Mouse (Mus musculus) induced T-regulatory cell, adult 2 months (primary cell): Measurements from ENCODE around the gene Anks3.

Experiments used
- DNase-seq: peaks from one replicate; pipeline ENCODE4 v3.0.0-alpha.2; 2012; ENCODE audit warnings: low read depth

Anks3 gene

DNA sequence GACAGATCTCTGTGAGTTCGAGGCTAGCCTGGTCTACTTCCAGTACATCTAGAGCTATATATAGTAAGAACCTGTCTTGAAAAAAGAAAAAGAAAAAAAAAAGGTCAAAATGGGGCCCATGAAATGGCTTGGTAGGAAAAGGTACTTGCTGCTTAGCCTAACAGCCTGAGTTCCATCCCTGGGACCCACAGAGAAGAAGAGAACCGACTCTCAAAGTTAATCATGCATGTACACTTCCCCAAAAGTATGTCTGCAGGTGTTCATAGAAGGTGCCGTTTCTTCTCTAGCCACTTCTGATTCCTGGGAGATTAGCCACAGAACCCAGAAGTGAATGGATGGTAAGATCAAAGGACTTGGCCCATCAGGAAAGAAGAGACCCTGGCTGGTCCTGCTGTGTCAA lies 4.4 kb upstream of the Anks3 start:
- no peak for DNase-seq

DNA sequence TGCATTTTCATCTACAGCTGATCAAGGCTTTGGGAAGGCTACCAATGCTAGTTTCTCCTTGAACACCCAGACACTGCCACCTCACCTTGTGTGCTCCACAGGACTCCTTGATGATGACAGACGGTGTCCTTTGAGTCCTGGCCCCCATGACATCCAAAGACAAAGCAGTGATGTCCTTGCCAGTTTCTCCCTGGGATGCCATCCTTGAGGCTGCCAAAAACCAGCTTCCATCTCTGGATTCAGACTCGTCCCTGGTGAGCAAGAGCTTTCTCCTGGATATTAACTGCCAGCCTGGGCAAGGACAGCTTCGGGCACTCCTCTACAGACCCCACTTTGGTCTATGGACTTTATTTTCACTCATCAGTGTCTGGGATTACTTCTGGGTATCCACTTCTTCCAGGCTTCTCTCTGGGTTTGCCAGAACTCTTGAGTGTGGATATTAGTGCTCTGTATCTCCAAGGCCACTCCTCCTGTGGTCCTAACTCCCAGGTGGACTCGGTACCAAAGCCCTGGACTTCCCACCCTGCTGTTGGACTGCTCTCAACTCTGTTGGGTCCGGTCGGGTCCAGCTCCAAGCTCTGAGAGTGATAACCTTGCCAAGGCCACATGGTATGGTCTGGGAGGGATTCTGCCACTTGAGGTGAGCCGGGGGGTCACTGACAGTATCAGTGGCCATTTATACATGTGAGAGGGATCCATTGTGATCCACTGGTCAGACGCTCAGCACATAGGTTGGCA lies 1.6 kb upstream of the Anks3 start:
- no peak for DNase-seq

DNA sequence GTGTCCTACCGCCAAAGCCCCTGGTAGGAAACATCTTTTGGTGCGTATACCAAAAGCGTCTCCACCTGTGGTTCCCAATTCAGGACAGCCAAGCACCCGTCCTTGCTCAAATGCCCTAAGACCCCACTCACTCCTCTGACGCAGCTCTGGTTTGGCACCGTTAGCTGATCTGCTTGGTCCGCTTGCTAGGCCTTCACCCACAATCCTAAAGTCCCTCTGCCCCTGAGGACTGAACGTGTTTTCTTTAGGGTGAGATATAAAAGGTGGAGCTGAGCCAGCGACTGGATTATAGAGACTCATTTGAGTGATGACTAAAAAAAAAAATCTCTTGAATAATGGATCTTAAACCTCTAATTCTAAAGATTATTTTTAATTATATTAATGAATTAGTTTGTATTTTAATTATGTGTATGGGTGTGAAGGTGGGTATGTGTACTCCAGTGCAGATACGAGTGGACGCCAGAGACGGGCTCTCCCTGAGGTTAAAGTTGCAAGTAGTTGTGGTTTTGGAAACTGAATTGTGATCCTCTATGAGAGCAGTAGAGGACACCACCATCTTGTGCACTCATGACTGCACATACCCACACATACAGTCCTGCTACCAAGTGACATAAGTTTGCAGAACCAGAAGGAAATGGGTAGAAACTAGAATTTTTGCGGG lies 856 bp upstream of the Anks3 start:
- DNase-seq: peak; percentile 34

DNA sequence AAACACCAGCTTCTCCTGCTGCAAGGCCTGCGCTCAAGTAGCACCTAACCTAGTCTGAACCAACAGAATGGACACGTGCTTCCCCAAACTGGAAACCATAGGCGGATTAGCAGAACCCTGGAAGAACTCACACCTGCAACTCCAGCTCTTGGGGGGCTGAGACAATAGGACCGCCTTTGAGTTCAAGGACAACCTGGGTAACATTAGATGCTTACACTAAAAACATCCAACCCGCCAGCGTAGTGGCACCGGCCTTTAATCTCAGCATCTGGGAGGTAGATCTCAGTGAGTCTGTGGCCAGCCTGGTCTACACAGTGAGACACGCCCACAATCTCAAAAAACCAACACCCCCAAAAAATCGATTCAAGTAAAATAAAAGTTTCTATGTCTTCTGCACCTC lies 659 bp downstream of the Anks3 start:
- DNase-seq: peak; percentile 49

DNA sequence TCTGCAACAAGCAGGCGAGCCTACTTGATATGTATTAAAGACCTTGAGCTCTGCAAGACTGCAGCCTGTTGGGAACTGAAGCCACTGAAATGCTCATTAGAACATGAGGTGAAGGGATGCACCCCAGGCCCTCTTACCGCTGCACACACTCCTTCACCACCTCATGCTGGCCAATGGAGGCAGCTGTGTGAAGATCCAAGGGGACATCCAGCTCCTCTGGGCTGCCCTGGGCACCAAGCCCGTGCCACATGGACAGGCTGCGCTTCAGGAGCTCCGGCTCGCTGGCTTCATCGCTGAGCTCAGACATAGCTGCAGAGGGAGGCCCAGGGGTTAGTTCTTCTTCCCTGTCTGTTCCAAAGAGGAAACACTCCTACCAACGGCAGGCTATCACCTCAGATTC lies 3.7 kb downstream of the Anks3 start:
- no peak for DNase-seq

DNA sequence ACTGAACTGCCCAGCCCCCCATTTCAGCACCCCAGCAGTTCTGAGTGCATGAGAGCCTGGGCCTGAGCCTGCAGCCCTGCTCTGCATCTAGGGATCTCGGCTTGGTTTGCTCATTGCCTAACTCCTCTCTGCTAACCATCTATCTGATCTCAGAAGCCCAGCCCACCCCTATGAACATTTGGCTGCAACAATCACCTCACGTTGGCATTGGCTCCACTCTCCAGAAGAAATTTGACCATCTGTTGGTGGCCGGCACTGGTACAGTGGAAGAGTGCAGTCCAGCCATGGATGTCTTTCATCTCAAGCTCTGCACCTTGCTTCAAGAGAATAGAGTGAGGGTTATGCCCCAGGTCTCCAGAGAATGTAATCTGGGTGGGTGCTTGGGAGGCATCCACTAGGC lies 6.6 kb downstream of the Anks3 start:
- no peak for DNase-seq

DNA sequence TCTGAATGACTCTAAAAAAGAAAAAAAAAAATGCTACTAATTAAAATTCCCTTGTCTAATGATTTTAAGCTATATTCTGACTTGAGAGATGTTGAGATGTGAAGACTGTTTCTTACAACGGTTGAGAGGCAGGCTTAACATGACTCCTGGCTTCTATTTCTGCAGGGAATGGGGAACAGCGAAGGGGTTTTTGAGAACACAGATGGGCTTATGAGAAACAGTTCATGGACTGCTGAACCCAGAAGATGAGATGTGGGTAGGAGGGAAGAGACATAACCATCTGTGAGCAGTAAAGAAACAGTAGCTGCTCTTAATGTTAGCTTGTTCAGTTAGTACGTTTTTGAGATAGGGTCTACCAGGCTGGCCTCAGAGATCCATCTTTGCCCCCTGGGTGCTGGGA lies 7.4 kb downstream of the Anks3 start:
- DNase-seq: no peak

DNA sequence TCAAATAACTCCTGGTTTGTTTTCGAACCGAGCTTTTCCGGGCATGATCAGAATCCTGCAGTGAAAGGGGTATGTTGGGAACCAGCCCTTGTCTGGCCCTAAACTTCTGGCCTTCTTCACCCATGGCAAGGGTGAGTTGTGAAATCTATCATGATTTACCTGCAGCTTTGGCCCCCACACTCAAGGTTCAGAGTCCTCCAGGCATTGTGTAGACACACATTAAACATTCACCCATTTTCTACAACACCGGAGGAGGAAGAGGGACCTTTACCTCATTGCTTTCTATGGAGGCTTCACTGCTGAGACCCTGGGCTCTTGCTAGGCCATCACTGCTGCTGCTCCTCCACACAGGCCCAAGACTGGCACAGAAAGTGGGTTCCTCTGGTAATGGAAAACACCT lies 16.6 kb downstream of the Anks3 start:
- no peak for DNase-seq

DNA sequence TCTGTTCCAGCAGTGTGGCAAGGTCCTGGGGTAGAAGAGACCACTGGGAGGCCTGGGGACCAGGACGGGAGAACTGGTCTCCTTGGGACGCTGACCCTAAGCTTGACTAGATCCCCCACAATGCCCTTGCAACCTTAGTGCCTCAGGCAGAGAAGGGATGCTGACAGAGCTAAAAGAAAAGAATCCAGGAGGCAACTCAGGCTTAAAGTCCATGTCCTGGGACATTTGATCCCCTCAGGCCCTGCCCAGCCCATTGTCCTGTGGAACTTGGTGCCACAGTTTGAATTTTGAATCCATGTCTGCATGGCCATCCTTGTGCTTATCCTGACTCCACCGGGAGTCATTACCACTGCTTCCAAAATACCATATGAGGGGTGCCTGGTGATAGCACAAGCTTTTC lies 17.9 kb downstream of the Anks3 start:
- no peak for DNase-seq

DNA sequence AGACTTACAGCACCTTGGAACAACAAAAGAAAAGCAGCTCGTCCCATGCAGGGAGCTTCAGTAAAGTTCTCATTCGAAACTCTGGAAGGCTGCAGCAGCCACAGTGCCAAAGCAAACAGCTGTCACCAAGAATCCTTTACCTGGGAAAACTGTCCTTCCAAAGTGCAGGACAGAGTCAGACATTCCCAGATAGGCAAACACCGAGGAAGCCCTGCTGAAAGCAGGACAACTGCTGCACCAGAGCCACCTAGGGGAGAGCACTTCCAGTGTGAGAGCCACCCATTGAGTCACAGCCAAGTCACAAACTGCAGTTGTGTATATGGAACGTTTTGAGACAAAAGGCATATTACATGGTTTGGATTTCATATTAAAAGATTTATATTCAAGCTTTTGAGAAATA lies 18.6 kb downstream of the Anks3 start:
- DNase-seq: no peak

DNA sequence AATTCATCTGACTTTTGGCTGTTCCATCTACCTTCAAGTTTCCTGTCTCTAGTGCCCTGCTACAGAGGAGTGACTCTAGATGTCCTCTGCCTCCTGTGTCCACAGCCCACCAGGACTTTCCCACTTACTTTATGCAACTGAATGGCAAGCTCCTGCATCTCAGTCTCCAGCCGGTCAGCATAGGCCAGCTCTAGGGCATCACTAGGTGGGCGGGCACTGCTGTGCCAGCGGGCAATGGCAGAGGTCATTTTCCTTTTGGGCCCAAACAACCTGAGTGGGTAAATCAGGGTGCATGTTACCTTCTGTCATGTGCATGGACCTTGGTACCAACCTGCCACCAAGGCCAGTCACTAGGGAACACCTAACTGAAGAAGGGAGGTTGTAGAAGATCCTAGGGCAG lies 20.6 kb downstream of the Anks3 start:
- DNase-seq: no peak

DNA sequence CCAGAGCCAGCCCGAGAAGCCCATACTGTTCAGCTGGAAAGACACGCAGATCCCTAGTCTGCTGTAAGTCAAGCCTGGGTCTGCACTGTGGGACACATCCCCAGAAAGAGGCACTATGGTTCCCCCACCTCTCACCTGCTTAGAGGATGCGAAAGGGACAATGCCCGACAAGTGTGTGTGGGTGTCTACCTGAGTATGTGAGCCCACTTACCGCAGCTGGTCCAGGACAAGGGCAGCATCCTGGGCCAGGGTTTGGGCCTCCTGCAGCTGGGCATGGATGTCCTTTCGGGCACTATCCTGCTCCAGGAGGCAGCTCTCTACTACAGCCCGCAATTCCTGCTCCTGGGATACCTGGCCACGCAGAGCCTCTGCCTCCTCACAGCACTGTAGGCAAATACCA lies 21.1 kb downstream of the Anks3 start:
- DNase-seq: no peak

DNA sequence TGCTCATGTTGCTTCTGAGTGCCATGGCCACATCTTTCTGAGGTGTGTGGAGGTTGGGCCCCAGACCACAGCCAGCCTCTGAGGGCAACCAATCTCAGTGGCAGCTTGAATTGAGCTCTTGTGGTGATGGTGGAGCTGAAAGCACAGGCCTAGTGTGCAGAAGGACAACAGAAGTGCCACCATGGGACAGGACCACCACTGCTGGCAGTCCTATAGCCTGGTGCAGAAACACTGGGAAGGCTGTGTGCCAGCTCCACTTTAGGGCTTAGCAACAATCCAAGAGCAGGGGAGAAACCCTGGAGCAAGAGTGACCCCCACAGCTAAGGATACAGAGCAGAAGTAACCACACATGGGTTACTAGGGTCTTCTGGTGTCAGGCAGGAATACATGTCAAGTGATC lies 23.0 kb downstream of the Anks3 start:
- DNase-seq: no peak

DNA sequence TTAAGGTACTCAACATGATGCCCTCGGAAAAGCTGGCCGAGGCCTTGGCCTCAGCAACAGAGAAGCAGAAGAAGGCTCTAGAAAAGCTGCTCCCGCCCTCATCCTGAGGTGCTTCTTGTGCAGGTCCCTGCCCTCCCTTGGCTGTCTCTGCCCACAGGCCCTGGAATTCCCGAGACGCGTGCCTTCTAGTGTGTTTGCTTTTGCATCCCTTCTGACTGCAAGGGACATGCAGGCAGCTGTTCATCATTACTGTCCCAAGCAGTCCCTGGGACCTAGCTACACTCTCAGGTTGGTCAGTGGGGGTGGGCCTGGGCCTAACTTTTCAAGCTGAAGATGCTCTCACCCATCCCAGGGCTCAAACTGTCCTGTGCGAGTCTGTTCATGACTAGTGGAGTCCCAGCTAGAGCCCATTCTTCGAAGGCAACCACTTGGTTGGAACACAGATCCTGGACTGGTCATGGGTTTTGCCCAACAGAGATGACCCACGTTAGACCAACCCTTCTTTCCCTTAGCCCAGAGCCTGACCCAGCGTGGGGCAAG lies 23.6 kb downstream of the Anks3 start:
- no peak for DNase-seq

DNA sequence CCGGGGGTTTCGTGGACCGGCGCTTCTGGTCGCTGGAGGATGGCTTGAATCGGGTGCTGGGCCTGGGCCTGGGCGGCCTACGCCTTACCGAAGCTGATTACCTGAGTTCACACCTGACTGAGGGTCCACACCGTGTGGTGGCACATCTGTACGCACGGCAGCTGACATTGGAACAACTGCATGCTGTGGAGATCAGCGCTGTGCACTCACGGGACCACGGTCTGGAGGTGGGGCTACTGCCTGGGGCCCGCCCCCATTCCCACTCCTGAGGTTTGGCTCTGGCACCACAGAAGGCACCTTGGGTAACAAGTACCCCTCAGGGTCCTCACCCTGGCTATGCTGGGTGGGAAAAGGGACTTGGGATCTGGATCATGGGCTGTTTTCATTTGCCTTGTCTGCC lies 24.6 kb downstream of the Anks3 start:
- no peak for DNase-seq

DNA sequence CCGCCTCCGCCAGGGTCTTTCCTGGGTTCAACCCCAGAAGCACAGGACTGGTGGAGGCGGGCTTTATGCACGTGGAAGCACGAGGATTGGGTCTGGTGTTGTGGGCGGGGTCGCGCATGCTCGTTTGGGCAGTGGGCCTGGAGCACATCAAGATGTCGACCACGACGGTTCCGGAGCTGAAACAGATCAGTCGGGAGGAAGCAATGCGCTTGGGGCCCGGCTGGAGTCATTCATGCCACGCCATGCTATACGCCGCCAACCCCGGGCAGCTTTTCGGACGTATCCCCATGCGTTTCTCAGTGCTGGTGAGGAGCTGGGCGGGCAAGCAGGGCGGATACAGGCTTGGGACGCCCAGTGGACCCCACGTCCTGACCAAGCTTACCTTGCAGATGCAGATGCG lies 25.0 kb downstream of the Anks3 start:
- DNase-seq: peak; percentile 99

DNA sequence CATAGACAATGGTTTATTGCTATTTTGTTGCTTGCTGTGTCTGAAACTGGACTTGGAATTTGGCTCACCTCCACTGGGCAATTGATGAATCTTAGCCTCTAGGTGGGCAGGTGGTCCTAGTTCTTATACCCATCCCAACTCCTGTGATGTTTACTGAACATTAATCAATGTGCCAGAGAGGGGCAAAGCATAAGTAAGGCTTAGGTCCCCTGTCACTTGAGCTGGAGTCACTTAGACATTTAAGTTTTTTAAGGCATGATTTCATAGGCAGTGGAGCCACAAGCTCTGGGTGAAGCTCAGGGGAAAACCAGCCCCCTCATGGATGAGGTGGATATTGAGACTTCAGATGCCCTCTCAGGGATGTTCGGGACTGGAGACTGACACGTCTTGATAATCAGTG lies 25.5 kb downstream of the Anks3 start, which contains the start of gene Nudt16l1:
Gene Nudt16l1 (plus strand): TSS at position 301 of the 400 bp plus-strand sequence.
- no peak for DNase-seq

DNA sequence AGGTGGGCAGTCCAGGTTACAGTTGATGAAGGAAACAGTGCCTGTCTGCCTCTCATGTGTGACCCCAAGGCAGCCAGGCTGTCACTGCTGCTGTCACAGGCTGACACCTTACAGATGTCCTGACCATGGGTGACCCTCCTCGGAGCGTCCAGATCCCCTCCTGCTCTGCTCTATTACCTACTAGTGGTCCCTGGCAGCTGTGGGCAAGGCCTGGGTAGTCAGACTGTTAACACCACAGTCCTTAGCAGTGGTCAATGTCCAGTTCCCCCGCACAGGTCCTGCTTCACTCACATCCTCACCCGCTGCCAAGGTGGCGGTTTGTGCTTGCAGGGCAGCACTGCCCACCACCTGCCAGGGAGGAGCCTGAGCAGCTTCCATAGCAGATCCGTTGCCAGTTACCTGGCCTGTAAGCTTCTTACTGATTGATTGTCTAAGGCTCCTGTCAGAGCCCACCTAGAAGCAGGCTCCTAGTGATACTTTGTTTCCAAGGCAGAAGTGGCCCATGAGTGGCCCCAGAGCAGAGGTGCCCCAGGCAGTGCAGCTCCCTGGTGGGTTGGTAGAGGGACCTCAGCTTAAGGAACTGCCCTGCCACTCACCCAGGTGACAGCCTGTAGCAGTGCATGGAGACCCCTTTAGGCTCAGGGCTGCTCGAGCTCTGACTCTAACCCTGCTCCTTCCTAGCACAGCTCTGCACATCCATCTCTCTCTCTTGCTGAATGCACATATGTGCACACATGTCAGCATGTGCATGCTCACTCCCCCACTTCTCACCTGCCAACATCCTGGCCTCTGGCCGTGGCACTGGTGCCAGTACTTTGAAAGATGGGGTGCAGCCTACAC lies 26.4 kb downstream of the Anks3 start:
- DNase-seq: no peak

DNA sequence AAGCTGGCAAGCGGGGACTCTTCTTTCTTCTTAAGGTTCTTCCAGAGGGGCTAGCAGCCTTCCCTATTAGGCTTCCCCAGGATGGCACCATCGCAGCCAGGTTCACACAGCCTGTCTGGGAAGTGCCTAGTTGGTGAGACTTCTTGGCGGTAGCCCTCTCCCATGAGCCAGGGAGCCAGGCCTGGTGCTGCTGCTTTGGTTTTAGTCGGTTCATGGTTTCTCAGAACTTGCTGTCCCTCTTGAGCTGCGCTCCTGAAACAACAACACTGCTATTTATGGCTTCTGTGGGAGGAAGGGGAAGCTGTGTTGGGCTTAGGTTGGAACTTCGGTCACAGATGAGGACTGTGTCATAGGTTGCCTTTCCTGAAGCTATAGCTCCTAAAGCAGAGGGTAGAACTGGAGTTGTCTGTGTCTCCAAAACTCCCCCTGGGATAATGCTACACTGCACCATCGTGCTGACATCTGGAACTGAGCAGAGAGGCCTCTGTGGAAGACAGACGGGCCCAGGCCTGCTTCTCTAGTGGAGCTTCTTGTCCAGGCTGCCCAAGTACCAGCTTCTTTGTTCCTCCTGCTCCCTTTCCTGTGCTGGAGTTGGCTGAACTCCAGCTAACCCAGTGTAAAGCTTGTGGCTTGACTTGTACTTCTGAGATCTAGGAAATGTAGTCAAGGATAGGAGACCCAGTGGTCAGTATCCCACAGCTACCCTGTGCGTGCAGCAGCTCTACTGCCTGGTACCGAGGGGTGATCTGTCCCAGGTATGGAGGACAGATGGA lies 27.9 kb downstream of the Anks3 start:
- no peak for DNase-seq

DNA sequence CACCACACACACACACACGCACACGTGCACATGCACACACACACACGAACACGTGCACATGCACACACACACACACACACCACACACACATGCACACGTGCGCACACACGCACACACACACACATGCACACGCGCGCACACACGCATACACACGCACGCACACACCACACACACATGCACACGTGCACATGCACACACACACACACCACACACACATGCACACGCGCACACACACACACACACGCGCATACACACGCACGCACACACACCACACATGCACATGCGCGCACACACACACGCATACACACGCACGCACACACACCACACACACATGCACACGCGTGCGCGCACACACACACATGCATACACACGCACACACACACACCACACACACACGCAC lies 28.6 kb downstream of the Anks3 start:
- DNase-seq: no peak

DNA sequence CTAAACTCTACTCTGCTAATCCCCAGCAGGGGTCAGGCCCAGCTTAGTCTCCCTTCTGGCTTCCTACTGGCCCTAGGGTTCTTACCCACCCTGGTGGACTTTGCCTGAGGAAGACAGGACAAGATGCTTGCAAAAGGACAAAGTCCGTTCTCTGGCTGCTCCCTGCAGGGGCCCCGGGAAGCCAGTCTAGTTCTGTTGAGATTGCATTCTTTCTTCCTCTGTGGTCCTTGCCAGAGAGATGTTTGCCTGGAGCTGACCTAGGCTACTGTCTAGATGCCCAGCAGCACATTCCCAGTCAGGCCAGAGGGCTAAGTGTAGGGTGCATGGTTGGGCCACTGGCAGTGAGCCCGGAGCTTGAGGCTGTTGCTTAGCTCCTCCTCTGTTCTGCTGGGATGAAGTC lies 31.6 kb downstream of the Anks3 start:
- no peak for DNase-seq

DNA sequence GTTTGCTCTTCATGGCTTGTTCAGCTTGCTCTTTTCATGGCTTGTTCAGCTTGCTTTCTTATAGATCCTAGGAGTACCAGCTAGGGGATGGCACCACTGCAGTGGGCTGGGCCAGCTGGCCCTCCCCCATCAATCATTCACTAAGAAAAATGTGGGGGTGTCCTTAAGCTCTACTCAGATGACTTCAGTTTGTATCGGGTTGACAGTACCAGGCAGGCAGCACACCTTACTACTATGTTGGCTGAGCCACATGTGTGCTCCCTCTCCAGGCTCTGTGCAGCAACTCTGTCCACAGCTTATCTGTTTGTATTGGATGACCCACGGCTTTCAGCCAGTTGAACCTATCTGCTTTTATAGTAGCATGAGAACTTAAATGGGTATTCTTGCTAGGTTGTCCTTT lies 35.5 kb downstream of the Anks3 start:
- no peak for DNase-seq
